Mouse (Mus musculus) CH12.LX (cell line): ENCODE measurements around the gene Nfic. TPM values are rescaled to one million over a fixed set of nuclear protein-coding genes. Genes with fewer than 3 reads are reported as not detected.
A peak's percentile ranks its signal among the peaks of the same experiment; 100 is the strongest.

Experiments used
- DNase-seq: peaks from one replicate; pipeline ENCODE4 v3.0.0-alpha.2; 2013; ENCODE audit errors: extremely low read depth
- H3K27ac ChIP-seq: 2 replicates; pipeline ENCODE4 v1.5.1; 2012; ENCODE audit warnings: low read depth, mild to moderate bottlenecking, control low read depth, moderate library complexity; ENCODE audit not compliant: insufficient read depth
- H3K27me3 ChIP-seq: replicated peaks from 2 replicates; pipeline ENCODE3; 2012; ENCODE audit warnings: inconsistent platforms
- H3K36me3 ChIP-seq, 2 experiments: replicated peaks in 1 of 2; 2 replicates each; pipeline versions ENCODE3 to v1.6.1; 2012; ENCODE audit warnings: inconsistent platforms in 1 of 2, low read length in 1 of 2, mild to moderate bottlenecking in 1 of 2, mixed read lengths in 1 of 2, moderate library complexity in 1 of 2; ENCODE audit not compliant: control insufficient read depth in 1 of 2, insufficient read depth in 1 of 2
- H3K4me1 ChIP-seq, 2 experiments: 2 replicates each; pipeline ENCODE4 v1.6.1; 2012; ENCODE audit warnings: inconsistent platforms in 1 of 2, moderate library complexity in 1 of 2; ENCODE audit not compliant: insufficient read depth in 2 of 2, control insufficient read depth in 1 of 2
- H3K4me2 ChIP-seq: 2 replicates; pipeline ENCODE4 v1.6.1; 2012; ENCODE audit warnings: low read depth, mild to moderate bottlenecking, control low read depth; ENCODE audit not compliant: poor library complexity, insufficient read depth, severe bottlenecking
- H3K4me3 ChIP-seq, 3 experiments: fragments of 150-350 bp in 1 of 3; sonication (generic) in 1 of 3; replicated peaks in 1 of 3; 2 replicates each; pipeline versions ENCODE3 to v1.5.1; 2011 to 2012; ENCODE audit warnings: low read depth in 2 of 3, low read length in 2 of 3, mild to moderate bottlenecking in 2 of 3, moderate library complexity in 2 of 3, control low read depth in 1 of 3, improper control_type of control experiment in 1 of 3, inconsistent platforms in 1 of 3, mixed read lengths in 1 of 3; ENCODE audit not compliant: poor library complexity in 1 of 3
- H3K79me2 ChIP-seq: replicated peaks from 2 replicates; pipeline ENCODE4 v1.6.1; 2012; ENCODE audit warnings: mild to moderate bottlenecking, moderate library complexity; ENCODE audit not compliant: control insufficient read depth, poor library complexity, insufficient read depth, severe bottlenecking; ENCODE audit errors: extremely low read depth
- H3K9ac ChIP-seq: 2 replicates; pipeline ENCODE4 v1.6.1; 2012; ENCODE audit warnings: low read depth, mild to moderate bottlenecking, control low read depth, moderate library complexity; ENCODE audit not compliant: insufficient read depth
- H3K9me3 ChIP-seq: replicated peaks from 2 replicates; pipeline ENCODE3; 2012; ENCODE audit warnings: low read length, inconsistent platforms, mixed read lengths
- BHLHE40 ChIP-seq: IDR thresholded peaks from 2 replicates; pipeline ENCODE4 v1.6.1; 2011; ENCODE audit warnings: mild to moderate bottlenecking, low read depth, low read length, improper control_type of control experiment
- CHD1 ChIP-seq: IDR thresholded peaks from 2 replicates; pipeline ENCODE4 v1.6.1; 2012; ENCODE audit warnings: low read depth, low read length, improper control_type of control experiment, inconsistent platforms
- CHD2 ChIP-seq: IDR thresholded peaks from 2 replicates; pipeline ENCODE4 v1.6.1; 2011; ENCODE audit warnings: low read length, improper control_type of control experiment
- CTCF ChIP-seq, 2 experiments: IDR thresholded peaks in 1 of 2; conservative IDR thresholded peaks in 1 of 2; 2 replicates each; pipeline ENCODE4 v1.5.1; 2011 to 2012; ENCODE audit warnings: low read depth in 2 of 2, low read length in 2 of 2, improper control_type of control experiment in 1 of 2, inconsistent platforms in 1 of 2, mild to moderate bottlenecking in 1 of 2, moderate library complexity in 1 of 2
- E2F4 ChIP-seq: IDR thresholded peaks from 2 replicates; pipeline ENCODE4 v1.6.1; 2011; ENCODE audit warnings: low read depth, low read length, improper control_type of control experiment; ENCODE audit not compliant: insufficient replicate concordance
- ELF1 ChIP-seq: IDR thresholded peaks from 2 replicates; pipeline ENCODE4 v1.6.1; 2014; ENCODE audit warnings: low read depth, mild to moderate bottlenecking, inconsistent platforms, low read length, improper control_type of control experiment
- EP300 ChIP-seq: IDR thresholded peaks from 2 replicates; pipeline ENCODE4 v1.6.1; 2011; ENCODE audit warnings: low read length, improper control_type of control experiment
- GABPA ChIP-seq: IDR thresholded peaks from 2 replicates; pipeline ENCODE4 v1.6.1; 2012; ENCODE audit warnings: low read depth, low read length, improper control_type of control experiment, inconsistent platforms; ENCODE audit not compliant: insufficient replicate concordance
- HCFC1 ChIP-seq: IDR thresholded peaks from 2 replicates; pipeline ENCODE4 v1.6.1; 2012; ENCODE audit warnings: low read depth, mild to moderate bottlenecking, inconsistent platforms, low read length, improper control_type of control experiment
- IRF4 ChIP-seq: IDR thresholded peaks from 2 replicates; pipeline ENCODE4 v1.6.1; 2014; ENCODE audit warnings: low read depth, mild to moderate bottlenecking, inconsistent platforms, low read length, improper control_type of control experiment
- JUN ChIP-seq: IDR thresholded peaks from 2 replicates; pipeline ENCODE4 v1.6.1; 2011; ENCODE audit warnings: low read depth, mild to moderate bottlenecking, low read length, improper control_type of control experiment, moderate library complexity; ENCODE audit not compliant: insufficient read depth
- KAT2A ChIP-seq: IDR thresholded peaks from 2 replicates; pipeline ENCODE4 v1.6.1; 2012; ENCODE audit warnings: low read length, improper control_type of control experiment, inconsistent platforms; ENCODE audit not compliant: insufficient replicate concordance
- MAFK ChIP-seq: IDR thresholded peaks from 2 replicates; pipeline ENCODE4 v1.6.1; 2011; ENCODE audit warnings: low read length, improper control_type of control experiment; ENCODE audit not compliant: insufficient replicate concordance
- MAX ChIP-seq: IDR thresholded peaks from 2 replicates; pipeline ENCODE4 v1.6.1; 2011; ENCODE audit warnings: low read length, improper control_type of control experiment
- MAZ ChIP-seq: IDR thresholded peaks from 2 replicates; pipeline ENCODE4 v1.6.1; 2012; ENCODE audit warnings: low read depth, mild to moderate bottlenecking, inconsistent platforms, low read length, improper control_type of control experiment, moderate library complexity
- MEF2A ChIP-seq: IDR thresholded peaks from 2 replicates; pipeline ENCODE4 v1.6.1; 2014; ENCODE audit warnings: low read depth, mild to moderate bottlenecking, inconsistent platforms, low read length, improper control_type of control experiment, borderline replicate concordance
- MXI1 ChIP-seq: IDR thresholded peaks from 2 replicates; pipeline ENCODE4 v1.6.1; 2011; ENCODE audit warnings: mild to moderate bottlenecking, low read depth, low read length, improper control_type of control experiment
- MYC ChIP-seq: IDR thresholded peaks from 2 replicates; pipeline ENCODE4 v1.6.1; 2011; ENCODE audit warnings: low read depth, mild to moderate bottlenecking, improper control_type of control experiment, low read length
- NELFE ChIP-seq: IDR thresholded peaks from 2 replicates; pipeline ENCODE4 v1.6.1; 2011; ENCODE audit warnings: low read depth, low read length, improper control_type of control experiment
- NRF1 ChIP-seq: IDR thresholded peaks from 2 replicates; pipeline ENCODE4 v1.6.1; 2014; ENCODE audit warnings: low read depth, mild to moderate bottlenecking, inconsistent platforms, low read length, improper control_type of control experiment, moderate library complexity
- PAX5 ChIP-seq: IDR thresholded peaks from 2 replicates; pipeline ENCODE4 v1.6.1; 2012; ENCODE audit warnings: low read length, inconsistent platforms, mixed read lengths
- POLR2A ChIP-seq: IDR thresholded peaks from 2 replicates; pipeline ENCODE4 v1.6.1; 2011; ENCODE audit warnings: low read depth, mild to moderate bottlenecking, improper control_type of control experiment, low read length
- POLR2AphosphoS2 ChIP-seq: IDR thresholded peaks from 2 replicates; pipeline ENCODE4 v1.6.1; 2011; ENCODE audit warnings: low read depth, low read length, improper control_type of control experiment
- RAD21 ChIP-seq: IDR thresholded peaks from 2 replicates; pipeline ENCODE4 v1.6.1; 2011; ENCODE audit warnings: low read depth, mild to moderate bottlenecking, low read length, improper control_type of control experiment, moderate library complexity
- RCOR1 ChIP-seq: conservative IDR thresholded peaks from 2 replicates; pipeline ENCODE4 v1.6.1; 2012; ENCODE audit warnings: low read depth, mild to moderate bottlenecking, inconsistent platforms, low read length, improper control_type of control experiment
- SIN3A ChIP-seq: IDR thresholded peaks from 2 replicates; pipeline ENCODE4 v1.6.1; 2012; ENCODE audit warnings: low read length, improper control_type of control experiment, inconsistent platforms
- SMC3 ChIP-seq: IDR thresholded peaks from 2 replicates; pipeline ENCODE4 v1.6.1; 2011; ENCODE audit warnings: low read depth, low read length, improper control_type of control experiment
- TBP ChIP-seq: conservative IDR thresholded peaks from 2 replicates; pipeline ENCODE4 v1.6.1; 2011; ENCODE audit warnings: low read depth, low read length, improper control_type of control experiment
- TCF12 ChIP-seq: IDR thresholded peaks from 2 replicates; pipeline ENCODE4 v1.6.1; 2014; ENCODE audit warnings: low read depth, mild to moderate bottlenecking, inconsistent platforms, low read length, improper control_type of control experiment
- USF2 ChIP-seq: conservative IDR thresholded peaks from 2 replicates; pipeline ENCODE4 v1.6.1; 2011; ENCODE audit warnings: low read depth, low read length, improper control_type of control experiment
- ZC3H11A ChIP-seq: IDR thresholded peaks from 2 replicates; pipeline ENCODE4 v1.6.1; 2012; ENCODE audit warnings: low read depth, mild to moderate bottlenecking, inconsistent platforms, low read length, improper control_type of control experiment
- ZKSCAN1 ChIP-seq: IDR thresholded peaks from 2 replicates; pipeline ENCODE4 v1.6.1; 2012; ENCODE audit warnings: low read depth, inconsistent platforms, low read length, improper control_type of control experiment, borderline replicate concordance
- ZMIZ1 ChIP-seq: IDR thresholded peaks from 2 replicates; pipeline ENCODE4 v1.6.1; 2012; ENCODE audit warnings: low read depth, mild to moderate bottlenecking, inconsistent platforms, low read length, improper control_type of control experiment
- dilution Hi-C: fragments of 300-500 bp; cut with MboI; formaldehyde crosslinking; loops from 2 replicates; pipeline ENCODE4 v1.14.3; 2020; ENCODE audit warnings: low sequenced_read_pairs; ENCODE audit not compliant: extremely low pct_unique_long_range_greater_than_20kb, extremely low pct_ligation_motif_present
- in situ Hi-C: fragments of 300-500 bp; cut with MboI; formaldehyde crosslinking; loops from 3 replicates; pipeline ENCODE4 v1.14.3; 2019; ENCODE audit warnings: low sequenced_read_pairs, low pct_ligation_motif_present, low pct_unique_long_range_greater_than_20kb, mixed read lengths
- polyA plus RNA-seq: library from polyadenylated mRNA; unstranded; fragments of >175 nt; gene quantifications from 2 replicates; pipeline ENCODE4 v1.2.1, GENCODE M21; 2012; ENCODE audit warnings: low read depth; ENCODE audit not compliant: insufficient read length
- total RNA-seq, 2 experiments: library from RNA; depleted of rRNA; stranded (reverse); fragments of 300-350 nt in 1 of 2; fragments of >200 nt in 1 of 2; gene quantifications; 2 replicates each; pipeline ENCODE4 v1.2.3; 2012 to 2014

Nfic gene
- total and polyA plus RNA-seq, 3 experiments: 0.07 to 4.7 (median 4.0) TPM

DNA sequence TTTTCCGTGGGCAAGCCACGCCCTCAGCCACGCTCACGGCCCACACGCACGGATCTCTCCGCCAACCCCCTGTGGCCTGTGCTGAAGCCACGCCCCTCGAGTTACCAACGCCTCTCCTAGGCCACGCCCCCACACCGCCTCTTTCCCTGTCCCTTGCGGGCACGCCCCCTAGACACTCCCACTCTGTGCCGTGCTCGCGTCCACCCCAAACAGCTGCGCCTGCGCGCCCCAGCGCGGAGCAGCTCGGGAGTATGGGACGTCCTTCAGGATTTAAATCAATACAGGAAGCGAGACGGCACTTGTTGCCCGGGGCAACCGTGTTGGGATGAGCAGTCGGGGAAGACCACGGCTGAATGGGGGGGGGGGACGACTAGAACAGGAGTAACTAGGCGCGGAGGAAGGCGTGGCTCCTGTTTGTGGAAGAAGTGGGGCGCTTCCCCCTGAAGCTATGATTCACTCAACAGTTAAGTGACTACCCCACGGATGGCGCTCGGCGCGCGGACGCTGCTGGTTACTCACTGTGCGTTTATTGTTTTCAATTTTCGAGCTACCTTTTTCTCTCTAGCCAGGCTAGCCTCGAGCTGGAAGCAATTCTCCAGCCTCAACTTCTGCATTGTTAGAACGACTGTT lies 76.8 kb downstream of the Nfic start:
- Histone ChIP-seq H3K9me3 (no peaks in the 10 kb centered on the region), H3K79me2 (peaks cover 31% of the 10 kb centered on the region), H3K4me2 (peak overlapping the region; percentile 47), H3K4me1 (peaks cover 5 to 35% of the 10 kb centered on the region in 2 experiments; a peak in 3 of 4 replicates), H3K27me3 (no peaks in the 10 kb centered on the region), H3K4me3 (peak overlapping the region; percentile 53 to 90 (median 59)), H3K9ac (peak overlapping the region; percentile 58), H3K36me3 (peaks cover 11 to 17% of the 10 kb centered on the region in 2 experiments), H3K27ac (no peak overlapping the region)
- dilution Hi-C loops (no loop called here), in situ Hi-C loops (no loop called here)
- peak; percentile 100 for DNase-seq
- no peak for TF ChIP-seq SMC3
- TF ChIP-seq CTCF (conservative IDR thresholded peaks at IDR 0.05 in 1 of 2, IDR thresholded peaks at IDR 0.05 in 1 of 2; ENCODE audit: low read depth in 2 of 2, low read length in 2 of 2): no peak
- no peak for TF ChIP-seq RAD21
- TF ChIP-seq TCF12: no peak
- TF ChIP-seq RCOR1: no peak
- no peak for TF ChIP-seq GABPA
- peak; percentile 87 for TF ChIP-seq MAZ
- peak; percentile 91 for TF ChIP-seq TBP
- TF ChIP-seq KAT2A: peak; percentile 72; the same call in 1 of the 2 replicates
- peak; percentile 59; the same call in 1 of the 2 replicates for TF ChIP-seq MAX
- 0 out of 2 replicates have a peak, but pooled peaks have one; percentile 35 for TF ChIP-seq E2F4
- TF ChIP-seq USF2: no peak
- TF ChIP-seq PAX5: no peak
- TF ChIP-seq CHD2: peak; percentile 59
- peak; percentile 97 for TF ChIP-seq NRF1
- TF ChIP-seq POLR2A: peak; percentile 62
- TF ChIP-seq EP300: no peak
- peak; percentile 90; the same call in 1 of the 2 replicates for TF ChIP-seq SIN3A
- TF ChIP-seq MEF2A: peak; percentile 29; the same call in 1 of the 2 replicates
- no peak for TF ChIP-seq ZC3H11A
- no peak for TF ChIP-seq BHLHE40
- TF ChIP-seq HCFC1: peak; percentile 77
- peak; percentile 69 for TF ChIP-seq IRF4
- 0 out of 2 replicates have a peak, but pooled peaks have one; percentile 12 for TF ChIP-seq MYC
- peak; percentile 95 for TF ChIP-seq MXI1
- TF ChIP-seq ZKSCAN1: no peak
- TF ChIP-seq POLR2AphosphoS2: 0 out of 2 replicates have a peak, but pooled peaks have one; percentile 38
- no peak for TF ChIP-seq CHD1
- TF ChIP-seq MAFK: no peak
- TF ChIP-seq NELFE: peak; percentile 39
- peak; percentile 49 for TF ChIP-seq ZMIZ1
- TF ChIP-seq ELF1: peak; percentile 95
- no peak for TF ChIP-seq JUN
